Mouse (Mus musculus) kidney, embryonic 14.5 days (tissue): ENCODE results near the gene Gm13420. TPM values are rescaled to one million over a fixed set of nuclear protein-coding genes. Genes with fewer than 3 reads are reported as not detected.

Source experiments
- ATAC-seq: fragments of 200-750 bp; cut with Nextera tagmentation; 2 replicates; pipeline ENCODE4 v1.8.0; 2017; ENCODE audit warnings: moderate number of reproducible peaks, mild to moderate bottlenecking, moderate TSS enrichment, moderate library complexity; ENCODE audit not compliant: low FRiP score, low TSS enrichment
- H3K27ac ChIP-seq: fragments of 300-500 bp; sonication (generic); 2 replicates; pipeline ENCODE4 v1.5.1; 2014; ENCODE audit warnings: low read depth, mild to moderate bottlenecking, low read length, moderate library complexity, mixed read lengths
- H3K27me3 ChIP-seq: fragments of 300-500 bp; sonication (generic); 2 replicates; pipeline ENCODE4 v1.6.1; 2014; ENCODE audit warnings: mild to moderate bottlenecking, low read length; ENCODE audit not compliant: control insufficient read depth, insufficient read depth
- H3K36me3 ChIP-seq: fragments of 300-500 bp; sonication (generic); 2 replicates; pipeline ENCODE4 v1.6.1; 2014; ENCODE audit warnings: low read length, mixed read lengths; ENCODE audit not compliant: control insufficient read depth, insufficient read depth
- H3K4me1 ChIP-seq: fragments of 300-500 bp; sonication (generic); 2 replicates; pipeline ENCODE4 v1.6.1; 2014; ENCODE audit warnings: low read length, mixed read lengths; ENCODE audit not compliant: control insufficient read depth, insufficient read depth
- H3K4me2 ChIP-seq: fragments of 300-500 bp; sonication (generic); replicated peaks from 2 replicates; pipeline ENCODE4 v1.6.1; 2014; ENCODE audit warnings: low read depth, mild to moderate bottlenecking, low read length
- H3K4me3 ChIP-seq: fragments of 300-500 bp; sonication (generic); 2 replicates; pipeline ENCODE4 v1.5.1; 2014; ENCODE audit warnings: mild to moderate bottlenecking, low read length
- H3K9ac ChIP-seq: fragments of 300-500 bp; sonication (generic); 2 replicates; pipeline ENCODE4 v1.6.1; 2014; ENCODE audit warnings: low read depth, mild to moderate bottlenecking, low read length, moderate library complexity
- H3K9me3 ChIP-seq: fragments of 300-500 bp; sonication (generic); 2 replicates; pipeline ENCODE4 v1.6.1; 2016; ENCODE audit warnings: low read length; ENCODE audit not compliant: control insufficient read depth
- WGBS: fragments of 180-500 bp; shearing (Covaris S2); extraction: QIAGEN DNeasy Blood & Tissue Kit; methylation state at CpG from one replicate; pipeline ENCODE4 v1.1.7; 2014; 5-methylcytosine and 5-hydroxymethylcytosine counted together
- polyA plus RNA-seq: library from polyadenylated mRNA; unstranded; fragments of >200 nt; fragmentation: Nextera tagmentation; extraction: Ambion mirVana; gene quantifications from 2 replicates; pipeline ENCODE4 v1.2.1, GENCODE M21; 2014

Gene Gm13420
- polyA plus RNA-seq, 1 experiment from 2014 or later, result 1.5 TPM

DNA sequence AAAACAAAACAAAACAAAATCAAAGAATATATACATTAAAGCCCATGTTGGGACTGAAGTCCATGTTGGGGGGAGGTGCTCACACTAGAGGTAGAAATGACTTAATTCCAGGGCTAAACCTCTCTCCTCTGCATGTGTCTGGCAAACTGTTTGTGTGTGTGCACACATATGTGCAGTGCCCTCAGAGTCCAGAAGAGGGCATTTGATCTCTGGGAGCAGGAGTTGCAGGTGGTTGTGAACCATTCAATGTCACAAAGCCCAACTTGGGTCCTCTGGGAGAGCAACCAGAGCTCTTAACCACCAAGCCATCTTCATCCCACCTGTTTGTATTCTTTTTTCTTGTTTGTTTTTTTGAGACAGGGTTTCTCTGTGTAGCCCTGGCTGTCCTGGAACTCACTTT, 18.7 kb upstream of the Gm13420 start:
- Histone ChIP-seq H3K27me3 (no peaks in the 10 kb centered on the region), H3K36me3 (peaks cover 8% of the 10 kb centered on the region), H3K4me3 (no peak overlapping the region), H3K27ac (no peak overlapping the region), H3K9me3 (no peaks in the 10 kb centered on the region), H3K4me1 (no peaks in the 10 kb centered on the region), H3K9ac (no peak overlapping the region), H3K4me2 (no peak overlapping the region)
- no peak for ATAC-seq

GRCm38 (mm10) chr2:29768901-29769300, 17.4 kb upstream of the Gm13420 start:
- Histone ChIP-seq H3K27ac (peak overlapping the region; percentile 19; the same call in 1 of the 2 replicates), H3K9ac (no peak overlapping the region), H3K36me3 (peaks cover 3% of the 10 kb centered on the region; the same call in 1 of the 2 replicates), H3K4me1 (no peaks in the 10 kb centered on the region), H3K4me3 (no peak overlapping the region), H3K4me2 (no peak overlapping the region), H3K9me3 (no peaks in the 10 kb centered on the region), H3K27me3 (no peaks in the 10 kb centered on the region)
- no peak for ATAC-seq
- WGBS, result 64% methylated on average over 9 of the region's 9 CpGs

DNA sequence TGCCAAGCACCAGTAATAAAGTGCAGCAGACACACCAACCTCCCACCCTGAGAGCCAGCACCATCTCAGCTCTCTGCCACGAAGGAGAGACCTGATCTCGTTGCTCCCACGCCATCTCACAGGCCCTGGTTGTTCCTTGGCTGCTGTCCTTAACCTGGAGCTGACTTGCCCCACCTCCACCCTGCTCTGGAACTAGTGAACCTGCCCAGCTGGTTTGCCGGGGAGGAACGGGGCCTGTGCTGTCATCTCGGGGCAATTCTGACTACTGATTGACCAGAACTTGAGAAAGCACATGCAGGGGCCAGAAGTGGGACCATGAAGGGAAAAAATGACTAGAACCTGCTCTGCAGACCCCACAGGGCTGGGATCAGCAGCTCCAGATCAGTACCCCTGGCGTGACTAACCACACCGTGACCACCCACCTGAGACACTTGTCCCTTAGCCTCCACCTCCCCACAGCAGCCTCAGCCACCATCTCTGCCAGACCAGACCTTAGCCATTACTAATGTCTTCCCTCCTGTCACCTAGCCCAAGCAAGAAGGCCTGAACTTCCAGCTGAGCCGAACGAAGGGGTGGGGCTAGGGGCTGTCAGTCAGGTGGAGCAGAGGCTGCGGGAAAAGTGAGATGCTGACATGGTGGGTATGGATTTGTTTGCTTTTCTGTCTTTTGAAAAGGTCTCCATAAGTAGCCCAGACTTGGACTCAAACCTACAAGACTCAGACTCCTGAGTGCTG, 16.7 kb upstream of the Gm13420 start:
- Histone ChIP-seq H3K4me3 (no peak overlapping the region), H3K27me3 (no peaks in the 10 kb centered on the region), H3K4me1 (no peaks in the 10 kb centered on the region), H3K9me3 (no peaks in the 10 kb centered on the region), H3K36me3 (no peaks in the 10 kb centered on the region), H3K27ac (peak overlapping the region; percentile 24; the same call in 1 of the 2 replicates), H3K4me2 (no peak overlapping the region), H3K9ac (no peak overlapping the region)
- WGBS, result 54% methylated on average over 11 of the region's 11 CpGs
- peak; percentile 45; the same call in 1 of the 2 replicates for ATAC-seq

- Histone ChIP-seq H3K4me3 (no peak overlapping the region), H3K4me1 (no peaks in the 10 kb centered on the region), H3K4me2 (no peak overlapping the region), H3K9ac (no peak overlapping the region), H3K27ac (no peak overlapping the region), H3K27me3 (no peaks in the 10 kb centered on the region), H3K9me3 (no peaks in the 10 kb centered on the region), H3K36me3 (no peaks in the 10 kb centered on the region)
- no peak for ATAC-seq
- WGBS, result 0% methylated on average over 1 of the region's 1 CpGs
Measured at GRCm38 (mm10) chr2:29764831-29765230, 13.3 kb upstream of the Gm13420 start.

GRCm38 (mm10) chr2:29755693-29756092, 4.2 kb upstream of the Gm13420 start:
- Histone ChIP-seq H3K27ac (no peak overlapping the region), H3K36me3 (no peaks in the 10 kb centered on the region), H3K27me3 (peaks cover 25% of the 10 kb centered on the region), H3K4me3 (no peak overlapping the region), H3K4me1 (peaks cover 10% of the 10 kb centered on the region; the same call in 1 of the 2 replicates), H3K9ac (no peak overlapping the region), H3K4me2 (no peak overlapping the region), H3K9me3 (no peaks in the 10 kb centered on the region)
- ATAC-seq, result no peak

GRCm38 (mm10) chr2:29752397-29752796, 912 bp upstream of the Gm13420 start:
- no peak overlapping the region for H3K27ac ChIP-seq
- H3K4me1 ChIP-seq, result peaks cover 14% of the 10 kb centered on the region; the same call in 1 of the 2 replicates
- H3K36me3 ChIP-seq, result no peaks in the 10 kb centered on the region
- H3K4me3 ChIP-seq, result no peak overlapping the region
- no peaks in the 10 kb centered on the region for H3K9me3 ChIP-seq
- peaks cover 30% of the 10 kb centered on the region for H3K27me3 ChIP-seq
- H3K9ac ChIP-seq, result no peak overlapping the region
- no peak overlapping the region for H3K4me2 ChIP-seq
- ATAC-seq, result no peak
- 93% methylated on average over 5 of the region's 5 CpGs for WGBS

- Histone ChIP-seq H3K36me3 (no peaks in the 10 kb centered on the region), H3K27ac (no peak overlapping the region), H3K27me3 (peaks cover 41% of the 10 kb centered on the region), H3K9me3 (no peaks in the 10 kb centered on the region), H3K4me3 (no peak overlapping the region), H3K4me1 (peaks cover 14% of the 10 kb centered on the region; the same call in 1 of the 2 replicates), H3K4me2 (no peak overlapping the region), H3K9ac (no peak overlapping the region)
- ATAC-seq, result no peak
- WGBS, result 77% methylated on average over 4 of the region's 4 CpGs
Measured at GRCm38 (mm10) chr2:29748499-29748898, 3.0 kb downstream of the Gm13420 start.

DNA sequence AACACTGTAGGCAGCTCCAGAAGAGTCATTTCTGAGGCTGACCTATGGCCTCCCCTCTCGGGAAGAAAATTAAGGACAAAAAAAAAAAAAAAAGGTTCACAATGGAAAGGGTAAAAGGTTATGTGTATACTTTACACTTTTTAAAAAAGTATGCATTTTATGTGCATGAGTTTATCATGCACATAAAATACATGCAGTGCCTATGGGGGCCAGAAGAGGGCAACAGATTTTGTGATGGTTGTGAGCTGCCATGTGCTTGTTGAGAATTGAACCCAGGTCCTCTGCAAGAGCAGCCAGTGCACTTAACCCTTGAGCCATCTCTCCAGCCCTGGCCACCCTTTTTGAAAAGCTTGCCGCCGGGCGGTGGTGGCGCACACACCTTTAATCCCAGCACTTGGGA, 3.6 kb downstream of the Gm13420 start:
- Histone ChIP-seq H3K36me3 (no peaks in the 10 kb centered on the region), H3K9me3 (no peaks in the 10 kb centered on the region), H3K27ac (no peak overlapping the region), H3K9ac (no peak overlapping the region), H3K4me1 (peaks cover 14% of the 10 kb centered on the region; the same call in 1 of the 2 replicates), H3K4me3 (no peak overlapping the region), H3K4me2 (no peak overlapping the region), H3K27me3 (peaks cover 37% of the 10 kb centered on the region)
- 65% methylated on average over 5 of the region's 5 CpGs for whole genome bisulfite sequencing
- no peak for ATAC-seq

GRCm38 (mm10) chr2:29747188-29747782, 4.2 kb downstream of the Gm13420 start:
- no peak overlapping the region for H3K27ac ChIP-seq
- H3K9me3 ChIP-seq, result no peaks in the 10 kb centered on the region
- WGBS, result 3% methylated on average over 50 of the region's 50 CpGs
- H3K4me1 ChIP-seq, result peaks cover 14% of the 10 kb centered on the region; the same call in 1 of the 2 replicates
- 0 out of 2 replicates have a peak, but pooled peaks have one; percentile 21 for ATAC-seq
- H3K36me3 ChIP-seq, result no peaks in the 10 kb centered on the region
- peaks cover 31% of the 10 kb centered on the region for H3K27me3 ChIP-seq
- H3K4me2 ChIP-seq, result peak overlapping the region; percentile 55
- peak overlapping the region; percentile 30 for H3K4me3 ChIP-seq
- peak overlapping the region; percentile 46 for H3K9ac ChIP-seq
